15 mouse cellular contexts compared by ENCODE assay signal in genomic region chr8:49769829-49770228, GRCm38 (mm10).
"Had no signal": no experiment of that assay in that cellular context is flagged by ENCODE, and none has a peak within 500 bp of the region (broad histone marks: within the 10 kb centered on the region; RNA-seq: fewer than 3 reads in every experiment).

No protein-coding gene starts in this region.

- H3K4me2 ChIP-seq: limb, embryonic 13.5 days; liver, embryonic 11.5 days; lung, embryonic 15.5 days; midbrain, embryonic 11.5 days had no signal

- H3K27me3 ChIP-seq: limb, embryonic 13.5 days; lung, embryonic 15.5 days had no signal

- H3K4me3 ChIP-seq: limb, embryonic 13.5 days; lung, embryonic 15.5 days had no signal

- H3K9ac ChIP-seq: limb, embryonic 13.5 days; liver, embryonic 14.5 days; liver, postnatal 0 days; lung, embryonic 15.5 days had no signal

- ATAC-seq: intestine, embryonic 16.5 days; liver, postnatal 0 days had no signal

- H3K9me3 ChIP-seq: limb, embryonic 13.5 days; lung, embryonic 15.5 days had no signal

- DNase-seq: kidney, adult 8-10 months; kidney, postnatal 10 days; left cerebral cortex, postnatal 4 days; liver, postnatal 0 days; lung, postnatal 14 days; lung, postnatal 4 days; midbrain, embryonic 14.5 days; thymus, adult 18-20 months; thymus, postnatal 36 days had no signal

- H3K36me3 ChIP-seq: limb, embryonic 13.5 days; lung, embryonic 15.5 days had no signal

- H3K4me1 ChIP-seq: limb, embryonic 13.5 days; lung, embryonic 15.5 days had no signal

- H3K27ac ChIP-seq: limb, embryonic 13.5 days; liver, embryonic 14.5 days; lung, embryonic 15.5 days had no signal
